Mouse (Mus musculus) ES-E14 (cell line): ENCODE measurements at regions not wholly inside any gene's neighbourhood (a gene's known extent, or its start where the extent isn't known, plus 50 kb on each side); places are given as distances from the start of the nearest gene placed in this dataset.

Source experiments
- CHD2 ChIP-seq: IDR thresholded peaks from 2 replicates; pipeline ENCODE4 v1.6.1; 2014; ENCODE audit warnings: mild to moderate bottlenecking, low read depth, low read length, inconsistent platforms
- HCFC1 ChIP-seq: IDR thresholded peaks from 2 replicates; pipeline ENCODE4 v1.6.1; 2012; ENCODE audit warnings: low read length, inconsistent platforms, borderline replicate concordance; ENCODE audit not compliant: insufficient read depth
- ZC3H11A ChIP-seq: IDR thresholded peaks from 2 replicates; pipeline ENCODE4 v1.6.1; 2012; ENCODE audit warnings: low read depth, mild to moderate bottlenecking, inconsistent platforms, low read length, borderline replicate concordance

DNA sequence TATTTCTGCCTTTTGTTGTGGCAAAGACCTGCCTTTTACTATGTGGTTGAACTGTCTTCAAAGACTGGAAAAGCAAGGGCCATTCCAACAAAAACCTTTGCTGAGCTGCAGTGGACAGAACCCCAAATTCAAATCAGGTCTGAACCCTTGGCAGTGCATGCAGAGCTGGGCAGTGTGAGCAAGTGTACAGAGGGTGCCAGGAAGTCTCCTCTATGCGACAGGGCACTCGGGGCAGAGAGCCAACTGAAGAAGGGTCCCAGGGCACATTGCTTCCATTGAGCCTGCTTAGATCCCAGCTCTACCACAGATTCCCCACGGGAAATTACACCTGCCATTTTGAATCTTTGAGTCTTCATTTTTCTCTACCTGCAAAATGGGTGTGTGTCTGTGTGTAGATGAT, 79.0 kb upstream of the Smim23 start:
- TF ChIP-seq HCFC1 (no peak), CHD2 (no peak), ZC3H11A (no peak)
